Mouse (Mus musculus) v-Abl transformed pro-B cells (cell line): ENCODE data around the gene Olfr390.

Experiments used
- in situ Hi-C, 2 experiments: fragments of 400-800 bp; cut with MboI; formaldehyde crosslinking; loops; one replicate each; pipeline ENCODE4 v1.15.1; 2025; ENCODE audit not compliant: unreplicated experiment in 2 of 2

Gene Olfr390

GRCm38 (mm10) chr11:73782664-73783063 lies at the start of gene Olfr390:
Gene Olfr390 (plus strand): TSS chr11:73782964.
- in situ Hi-C loops, result no loop called here

DNA sequence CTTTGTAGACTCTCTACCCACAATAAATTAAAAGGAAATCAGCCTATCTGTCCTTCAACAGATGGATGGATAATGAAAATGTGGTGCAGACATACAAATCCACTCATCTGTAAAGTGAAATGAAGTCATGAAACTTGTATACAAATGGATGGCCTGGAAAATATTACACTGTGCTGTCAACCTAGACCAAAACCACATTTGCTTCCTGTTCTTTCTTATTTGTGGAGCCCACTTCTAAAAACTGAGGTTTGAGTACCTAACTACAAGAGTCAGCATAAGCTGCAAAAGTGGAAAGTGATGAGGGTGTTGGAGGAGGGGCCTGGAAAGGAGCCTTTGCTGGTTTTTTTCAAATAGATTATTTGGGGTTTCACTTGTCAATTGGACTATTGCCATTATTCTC lies 23.6 kb upstream of the Olfr390 start:
- in situ Hi-C loops, result no loop called here

GRCm38 (mm10) chr11:73780613-73781012 lies 2.2 kb upstream of the Olfr390 start, which contains the start of gene Olfr389:
Gene Olfr389 (minus strand): TSS chr11:73780713.
- in situ Hi-C loops, result no loop called here

DNA sequence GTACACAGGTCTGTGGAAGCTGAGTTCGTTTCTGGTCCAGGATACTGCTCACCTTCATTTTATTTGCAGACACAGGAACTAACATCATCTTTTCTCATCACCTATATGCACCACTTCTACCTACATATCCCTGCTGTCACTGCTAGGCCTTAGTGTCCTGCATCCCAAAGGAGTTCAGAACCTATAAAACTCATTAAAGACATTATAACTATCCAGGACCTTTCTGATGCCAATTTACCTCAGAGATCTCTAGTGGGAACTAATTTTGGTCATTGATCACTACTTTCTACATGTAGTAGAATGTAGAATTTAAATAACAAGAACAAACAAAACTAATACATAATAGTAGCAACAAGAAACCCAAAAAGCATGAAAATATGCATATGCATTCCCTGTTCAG lies 20.2 kb downstream of the Olfr390 start, which contains the start of gene Olfr391-ps:
TSS of gene Olfr391-ps (minus strand) at position 101 of the 400 bp plus-strand sequence.
- in situ Hi-C loops, result no loop called here

DNA sequence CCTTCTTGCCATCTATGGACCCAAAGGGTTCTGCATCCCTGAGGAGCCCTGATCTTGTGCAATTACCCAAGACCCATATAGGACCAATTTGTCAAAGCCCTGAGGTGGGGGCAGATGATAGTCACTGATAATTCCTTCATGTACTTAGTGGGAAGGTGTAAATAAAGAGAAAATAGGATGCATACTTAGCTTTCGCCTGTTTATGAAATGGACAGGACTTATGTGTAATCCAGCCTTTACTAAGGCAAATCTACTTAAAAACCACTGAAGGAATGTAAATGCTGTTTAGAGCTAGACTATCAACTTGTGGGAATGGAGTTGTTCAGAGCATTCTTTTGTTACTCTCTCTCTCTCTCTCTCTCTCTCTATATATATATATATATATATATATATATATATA lies 34.2 kb downstream of the Olfr390 start, which contains the start of gene Olfr392:
TSS of gene Olfr392 (minus strand) at position 101 of the 400 bp plus-strand sequence.
- in situ Hi-C loops, result no loop called here
